Mouse (Mus musculus) right cerebral cortex, postnatal 14 days (tissue): ENCODE measurements around the gene Cct8.
"Not testable (repeated sequence)": the region's sequence is repeated elsewhere in the genome, so short reads cannot be mapped to it uniquely, and the experiment has no call there.

Experiments
- DNase-seq: peaks from one replicate; pipeline ENCODE4 v3.0.0; 2022

Gene Cct8

GRCm38 (mm10) chr16:87495716-87496447 lies at the start of gene Cct8:
Gene Cct8, minus strand, starts transcription at chr16:87495873.
- peak; percentile 96 for DNase-seq

- DNase-seq: no peak
These were observed 33.1 kb upstream of the Cct8 start for GRCm38 (mm10) chr16:87528755-87529154.

- no peak for DNase-seq
These were observed 32.0 kb upstream of the Cct8 start for GRCm38 (mm10) chr16:87527553-87528249.

- DNase-seq: no peak
These were observed 28.6 kb upstream of the Cct8 start for GRCm38 (mm10) chr16:87524228-87524627.

GRCm38 (mm10) chr16:87512331-87512730 lies 16.7 kb upstream of the Cct8 start:
- DNase-seq: no peak

GRCm38 (mm10) chr16:87511706-87512105 lies 16.0 kb upstream of the Cct8 start:
- DNase-seq: no peak

GRCm38 (mm10) chr16:87501304-87502078 lies 5.8 kb upstream of the Cct8 start:
- DNase-seq: peak; percentile 23

- no peak for DNase-seq
These were observed 3.9 kb upstream of the Cct8 start for GRCm38 (mm10) chr16:87499556-87499955.

- no peak for DNase-seq
These were observed 1.5 kb upstream of the Cct8 start for GRCm38 (mm10) chr16:87497171-87497570.

GRCm38 (mm10) chr16:87496728-87497127 lies 1.1 kb upstream of the Cct8 start:
- no peak for DNase-seq

GRCm38 (mm10) chr16:87494955-87495655 lies 568 bp downstream of the Cct8 start:
- DNase-seq: peak; percentile 16

GRCm38 (mm10) chr16:87492191-87492792 lies 3.4 kb downstream of the Cct8 start:
- not testable (repeated sequence) for DNase-seq

- DNase-seq: no peak
These were observed 7.1 kb downstream of the Cct8 start for GRCm38 (mm10) chr16:87488605-87489004.

- DNase-seq: no peak
These were observed 8.9 kb downstream of the Cct8 start for GRCm38 (mm10) chr16:87486739-87487138.

- no peak for DNase-seq
These were observed 11.3 kb downstream of the Cct8 start for GRCm38 (mm10) chr16:87484367-87484766.

GRCm38 (mm10) chr16:87470579-87470978 lies 25.1 kb downstream of the Cct8 start:
- DNase-seq: no peak

GRCm38 (mm10) chr16:87458752-87459151 lies 36.9 kb downstream of the Cct8 start:
- no peak for DNase-seq

- no peak for DNase-seq
These were observed 40.5 kb downstream of the Cct8 start for GRCm38 (mm10) chr16:87455180-87455611.

GRCm38 (mm10) chr16:87454419-87455179 lies 41.1 kb downstream of the Cct8 start, which contains the start of gene Usp16:
Gene Usp16, plus strand, starts transcription at chr16:87454703.
- peak; percentile 93 for DNase-seq

GRCm38 (mm10) chr16:87453226-87453625 lies 42.4 kb downstream of the Cct8 start:
- no peak for DNase-seq

- no peak for DNase-seq
These were observed 50.1 kb downstream of the Cct8 start for GRCm38 (mm10) chr16:87445528-87445927.

GRCm38 (mm10) chr16:87445110-87445509 lies 50.6 kb downstream of the Cct8 start:
- DNase-seq: no peak
